Mouse (Mus musculus) bone marrow macrophage, adult 2 months (primary cell): Measurements from ENCODE around the gene Arntl2.

Experiments
- CTCF ChIP-seq: IDR thresholded peaks from 2 replicates; pipeline ENCODE4 v1.5.1; 2012; ENCODE audit warnings: low read depth, mild to moderate bottlenecking, low read length, moderate library complexity
- POLR2A ChIP-seq: IDR thresholded peaks from 2 replicates; pipeline ENCODE4 v1.6.1; 2012; ENCODE audit warnings: mild to moderate bottlenecking, low read depth, low read length, borderline replicate concordance

DNA sequence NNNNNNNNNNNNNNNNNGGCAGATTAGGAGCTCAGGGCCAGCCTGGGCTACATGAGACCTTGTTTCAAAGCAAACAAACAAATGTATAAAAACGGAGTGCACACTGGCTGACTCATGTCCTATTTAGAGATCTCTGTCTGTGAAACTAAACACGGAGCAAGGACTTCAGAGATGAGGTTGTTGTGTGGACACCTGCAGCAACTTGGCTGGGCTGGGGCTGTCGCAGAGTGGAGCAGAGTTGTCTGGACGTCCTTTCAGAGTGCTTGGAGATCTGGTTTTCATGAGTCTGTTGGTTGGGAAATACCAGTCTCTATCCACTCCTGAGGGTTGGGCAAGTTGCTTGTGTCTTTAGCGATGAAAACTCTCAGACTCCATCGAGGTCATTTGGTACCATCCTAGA, 14.1 kb downstream of the Arntl2 start:
- TF ChIP-seq CTCF, result no peak
- no peak for TF ChIP-seq POLR2A
